Mouse (Mus musculus) liver, postnatal 0 days (tissue): ENCODE data around the gene Scaf4. TPM values are rescaled to one million over a fixed set of nuclear protein-coding genes. Genes with fewer than 3 reads are reported as not detected.

Experiments
- ATAC-seq: fragments of 200-750 bp; cut with Nextera tagmentation; 2 replicates; pipeline ENCODE4 v1.8.0; 2017; ENCODE audit warnings: mild to moderate bottlenecking, moderate library complexity
- DNase-seq: peaks from one replicate; pipeline ENCODE4 v3.0.0-alpha.2; 2016
- H3K27ac ChIP-seq: fragments of 300-500 bp; sonication (generic); 2 replicates; pipeline ENCODE4 v1.5.1; 2014; ENCODE audit warnings: antibody characterized with exemption, moderate library complexity, mild to moderate bottlenecking, low read depth
- H3K27me3 ChIP-seq: fragments of 300-500 bp; sonication (generic); 2 replicates; pipeline ENCODE4 v1.6.1; 2014; ENCODE audit warnings: low read length, control low read depth, mixed read lengths; ENCODE audit not compliant: insufficient read depth
- H3K36me3 ChIP-seq: fragments of 300-500 bp; sonication (generic); replicated peaks from 2 replicates; pipeline ENCODE4 v1.6.1; 2014; ENCODE audit warnings: mild to moderate bottlenecking, control low read depth, low read length, moderate library complexity, mixed read lengths; ENCODE audit not compliant: insufficient read depth
- H3K4me1 ChIP-seq: fragments of 300-500 bp; sonication (generic); 2 replicates; pipeline ENCODE4 v1.6.1; 2014; ENCODE audit warnings: antibody characterized with exemption, mild to moderate bottlenecking, control low read depth; ENCODE audit not compliant: insufficient read depth
- H3K4me2 ChIP-seq: fragments of 300-500 bp; sonication (generic); 2 replicates; pipeline ENCODE4 v1.6.1; 2014; ENCODE audit warnings: low read depth, mild to moderate bottlenecking, low read length, moderate library complexity, mixed read lengths
- H3K4me3 ChIP-seq: fragments of 300-500 bp; sonication (generic); 2 replicates; pipeline ENCODE4 v1.5.1; 2014; ENCODE audit warnings: low read depth, low read length
- H3K9ac ChIP-seq: fragments of 300-500 bp; sonication (generic); replicated peaks from 2 replicates; pipeline ENCODE4 v1.6.1; 2014; ENCODE audit warnings: mild to moderate bottlenecking, moderate library complexity
- H3K9me3 ChIP-seq: fragments of 300-500 bp; sonication (generic); 2 replicates; pipeline ENCODE4 v1.6.1; 2016; ENCODE audit warnings: mild to moderate bottlenecking, control low read depth, low read length, mixed read lengths
- CTCF ChIP-seq: sonication (generic); IDR thresholded peaks from 2 replicates; pipeline ENCODE4 v1.5.1; 2016; ENCODE audit warnings: antibody characterized with exemption, low read depth
- EP300 ChIP-seq: IDR thresholded peaks from 2 replicates; pipeline ENCODE4 v1.6.1; 2016; ENCODE audit warnings: antibody characterized with exemption, low read depth, mild to moderate bottlenecking
- WGBS: fragments of 180-500 bp; shearing (Covaris S2); extraction: QIAGEN DNeasy Blood & Tissue Kit; methylation state at CpG from one replicate; pipeline ENCODE4 v1.1.7; 2014; ENCODE audit not compliant: insufficient replicate concordance; 5-methylcytosine and 5-hydroxymethylcytosine counted together
- polyA plus RNA-seq: library from polyadenylated mRNA; unstranded; fragments of >200 nt; fragmentation: Nextera tagmentation; extraction: Ambion mirVana; gene quantifications from 2 replicates; pipeline ENCODE4 v1.2.1, GENCODE M21; 2015

The Scaf4 gene
- polyA plus RNA-seq, 1 experiment from 2014 or later, result 6.2 TPM

DNA sequence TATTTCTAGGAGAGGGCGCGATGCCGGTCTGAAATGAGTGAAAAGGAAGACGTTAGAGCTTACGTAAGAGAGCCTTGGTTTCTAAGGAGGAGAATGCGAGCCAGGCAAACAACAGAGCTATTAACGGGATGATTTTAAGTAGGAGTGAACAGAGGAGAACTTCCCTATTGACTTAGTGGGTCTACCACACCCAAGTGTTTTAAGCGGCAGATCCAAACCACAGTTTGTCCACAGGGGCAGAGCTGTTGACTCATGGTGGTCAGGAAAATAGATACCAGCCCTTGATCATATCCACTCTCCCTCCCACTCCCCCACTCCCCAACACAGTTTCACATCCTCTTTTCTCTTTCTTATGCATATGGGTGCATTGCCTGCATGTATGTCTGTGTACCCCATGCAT, 106.9 kb downstream of the Scaf4 start:
- H3K4me1 ChIP-seq, result no peaks in the 10 kb centered on the region
- ATAC-seq (peak; percentile 44; the same call in 1 of the 2 replicates), DNase-seq (peak; percentile 34)
- H3K9ac ChIP-seq, result no peak overlapping the region
- no peak overlapping the region for H3K4me2 ChIP-seq
- H3K27me3 ChIP-seq, result no peaks in the 10 kb centered on the region
- no peak overlapping the region for H3K27ac ChIP-seq
- TF ChIP-seq EP300, result no peak
- no peak for TF ChIP-seq CTCF
- no peak overlapping the region for H3K4me3 ChIP-seq
- WGBS, result 20% methylated on average over 8 of the region's 8 CpGs
- H3K36me3 ChIP-seq, result no peaks in the 10 kb centered on the region
- no peaks in the 10 kb centered on the region for H3K9me3 ChIP-seq

DNA sequence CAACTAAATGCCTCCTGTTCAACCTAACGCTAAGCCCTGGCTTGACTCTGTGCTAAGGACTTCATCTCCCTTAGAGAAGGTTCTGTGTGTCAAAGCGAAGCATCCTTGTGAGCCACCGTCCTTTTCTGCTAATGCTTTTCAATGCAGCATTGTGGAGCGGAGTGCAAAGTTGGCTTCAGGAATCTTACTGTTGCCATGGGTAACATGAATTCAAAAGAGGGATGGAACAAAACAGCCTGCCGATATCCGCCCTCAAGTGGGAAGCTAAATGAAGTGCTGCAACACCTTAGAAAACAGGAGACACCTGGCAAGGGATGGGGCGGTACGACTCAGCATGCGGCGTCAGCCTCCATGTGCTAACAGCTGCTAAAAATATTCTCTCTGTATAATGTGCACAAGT, 107.8 kb downstream of the Scaf4 start:
- Histone ChIP-seq H3K4me2 (no peak overlapping the region), H3K4me3 (no peak overlapping the region), H3K36me3 (no peaks in the 10 kb centered on the region), H3K4me1 (no peaks in the 10 kb centered on the region), H3K9me3 (no peaks in the 10 kb centered on the region), H3K27me3 (no peaks in the 10 kb centered on the region), H3K9ac (no peak overlapping the region), H3K27ac (no peak overlapping the region)
- DNase-seq (no peak), ATAC-seq (no peak)
- 66% methylated on average over 10 of the region's 10 CpGs for WGBS
- TF ChIP-seq EP300 (no peak), CTCF (no peak)

Other genes starting within 250 kb of the Scaf4 start
- 3.2 TPM in 2 replicates for gene Tiam1, start 140.7 kb downstream of the Scaf4 start, polyA plus RNA-seq
- 1,398 and 1,474 TPM in 2 replicates for gene Sod1, start 63.7 kb downstream of the Scaf4 start, polyA plus RNA-seq
- 1.1 and 1.2 TPM in 2 replicates for gene Hunk, start 101.5 kb upstream of the Scaf4 start, polyA plus RNA-seq